Mouse (Mus musculus): ENCODE results near the gene Taar8a.

- TF ChIP-seq CTCF (IDR thresholded peaks at IDR 0.05; ENCODE audit: low read depth, low read length), result no peak
- TF ChIP-seq POLR2A (IDR thresholded peaks at IDR 0.05; ENCODE audit: extremely low read depth, insufficient read depth, low read length), result no peak
Observed at GRCm38 (mm10) chr10:24049210-24049609, 27.1 kb upstream of the Taar8a start, which contains the start of gene Taar7f.
